ENCODE assay signal across 7 mouse cellular contexts in the genomic region with DNA sequence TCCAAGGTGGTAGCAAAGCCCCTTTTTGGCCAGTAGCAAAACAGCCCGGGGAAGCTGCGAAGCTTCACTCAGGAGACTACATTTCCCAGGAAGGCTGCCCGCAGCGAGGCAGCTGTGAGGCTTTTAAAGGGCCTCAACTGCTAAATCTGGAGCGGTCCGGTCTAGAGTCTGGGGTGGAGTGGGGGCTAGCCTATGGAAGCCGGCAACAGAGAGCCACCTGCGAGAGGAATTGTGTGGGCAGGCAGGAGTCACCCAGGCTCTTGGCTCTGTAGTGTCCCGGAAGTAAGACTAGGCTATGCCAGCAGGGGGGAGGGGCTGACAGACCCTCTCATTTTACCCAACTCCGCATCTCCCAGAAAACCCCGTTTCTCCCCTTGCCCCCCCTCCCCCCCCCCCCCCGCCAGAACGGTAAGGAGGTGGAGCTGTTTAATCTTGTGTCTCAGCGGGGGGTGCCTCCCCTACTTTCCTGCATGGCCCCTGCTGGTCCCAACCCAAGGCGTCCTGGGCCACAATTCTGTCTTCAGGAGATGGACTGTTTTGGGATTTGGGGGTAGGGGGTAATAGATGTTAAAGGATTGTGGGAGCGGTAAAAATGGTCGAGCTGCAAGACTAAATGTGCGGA. TPM values are rescaled to one million over a fixed set of nuclear protein-coding genes. Genes with fewer than 3 reads are reported as not detected.
DNase-seq lines count a peak whose midpoint lies in the region; ATAC-seq and TF ChIP-seq lines count a peak whose summit lies in the region.

No protein-coding gene starts in this region.

- no peaks in the 10 kb centered on the region for H3K9me3 ChIP-seq in ES-Bruce4 (replicated peaks; ENCODE audit: control insufficient read depth, insufficient read depth, low read length, poor library complexity, severe bottlenecking)
- no peaks in the 10 kb centered on the region for H3K9me3 ChIP-seq in ES-E14 (ENCODE audit: control insufficient read depth, insufficient read depth, low read depth, low read length)
- H3K9me3 ChIP-seq in hindbrain, embryonic 12.5 days (replicated peaks), result no peaks in the 10 kb centered on the region
- H3K9me3 ChIP-seq in limb, embryonic 14.5 days (ENCODE audit: control insufficient read depth, low read length), result no peaks in the 10 kb centered on the region
- H3K9me3 ChIP-seq in stomach, embryonic 16.5 days (replicated peaks; ENCODE audit: control insufficient read depth, low read length), result no peaks in the 10 kb centered on the region

- in situ Hi-C loops in ES-E14 (cut with MboI; ENCODE audit: low sequenced_read_pairs in 2 of 2, unreplicated experiment in 2 of 2), result no loop called here

- DNase-seq in ES-E14 (ENCODE audit: low read depth, low spot score), result no peak
- no peak for DNase-seq in limb, embryonic 14.5 days (ENCODE audit: low spot score)
- no peak for DNase-seq in adrenal gland, adult (ENCODE audit: inconsistent age in 2 of 2, low spot score in 1 of 2)
- no peak for DNase-seq in Muller cell, postnatal 12 days (ENCODE audit: inconsistent ontology term)

- H3K27ac ChIP-seq in ES-Bruce4 (ENCODE audit: insufficient read depth, low read length) (no peak overlapping the region), ES-E14 (ENCODE audit: insufficient read depth, low read depth, low read length, poor library complexity, severe bottlenecking) (no peak overlapping the region)
- H3K27ac ChIP-seq in hindbrain, embryonic 12.5 days, result no peak overlapping the region
- H3K27ac ChIP-seq in limb, embryonic 14.5 days (replicated peaks; ENCODE audit: low read depth, low read length), result no peak overlapping the region
- no peak overlapping the region for H3K27ac ChIP-seq in stomach, embryonic 16.5 days (ENCODE audit: low read length)

- no peak for TF ChIP-seq EP300 in ES-Bruce4 (IDR thresholded peaks at IDR 0.05; ENCODE audit: insufficient read depth, low read depth, low read length)

- ATAC-seq in hindbrain, embryonic 12.5 days (ENCODE audit: low FRiP score), result no peak
- ATAC-seq in limb, embryonic 14.5 days (ENCODE audit: low FRiP score, low read depth), result no peak
- ATAC-seq in stomach, embryonic 16.5 days (ENCODE audit: insufficient read depth, low FRiP score), result no peak

- WGBS in hindbrain, embryonic 12.5 days, result 10% methylated on average over 16 of the region's 18 CpGs
- WGBS in limb, embryonic 14.5 days, result 13% methylated on average over 15 of the region's 18 CpGs
- 14% methylated on average over 16 of the region's 18 CpGs for WGBS in stomach, embryonic 16.5 days

- no peaks in the 10 kb centered on the region for H3K27me3 ChIP-seq in ES-Bruce4 (ENCODE audit: control insufficient read depth, insufficient read depth, low read length, poor library complexity, severe bottlenecking)
- H3K27me3 ChIP-seq in hindbrain, embryonic 12.5 days, result peaks cover 8% of the 10 kb centered on the region
- no peaks in the 10 kb centered on the region for H3K27me3 ChIP-seq in limb, embryonic 14.5 days (ENCODE audit: control insufficient read depth, insufficient read depth, low read length)
- H3K27me3 ChIP-seq in stomach, embryonic 16.5 days (ENCODE audit: control insufficient read depth, insufficient read depth, low read length), result no peaks in the 10 kb centered on the region

- TF ChIP-seq CTCF in ES-Bruce4 (IDR thresholded peaks at IDR 0.05; ENCODE audit: low read depth, low read length), result no peak

- H3K4me2 ChIP-seq in hindbrain, embryonic 12.5 days (replicated peaks), result peak overlapping the region; percentile 43
- H3K4me2 ChIP-seq in limb, embryonic 14.5 days (replicated peaks; ENCODE audit: low read depth, low read length, severe bottlenecking), result peak overlapping the region; percentile 38
- H3K4me2 ChIP-seq in stomach, embryonic 16.5 days (ENCODE audit: low read depth, low read length), result peak overlapping the region; percentile 17

- no peaks in the 10 kb centered on the region for H3K36me3 ChIP-seq in ES-Bruce4 (ENCODE audit: control insufficient read depth, insufficient read depth, low read length, poor library complexity, severe bottlenecking)
- H3K36me3 ChIP-seq in ES-E14 (ENCODE audit: control insufficient read depth, insufficient read depth, low read length, poor library complexity, severe bottlenecking), result no peaks in the 10 kb centered on the region
- H3K36me3 ChIP-seq in hindbrain, embryonic 12.5 days, result no peaks in the 10 kb centered on the region
- no peaks in the 10 kb centered on the region for H3K36me3 ChIP-seq in limb, embryonic 14.5 days (ENCODE audit: control insufficient read depth, insufficient read depth, low read length)
- H3K36me3 ChIP-seq in stomach, embryonic 16.5 days (ENCODE audit: control insufficient read depth, insufficient read depth, low read length), result no peaks in the 10 kb centered on the region

- H3K9ac ChIP-seq in ES-Bruce4 (ENCODE audit: low read depth, poor library complexity, severe bottlenecking), result peak overlapping the region; percentile 1; the same call in 1 of the 2 replicates
- no peak overlapping the region for H3K9ac ChIP-seq in ES-E14 (ENCODE audit: insufficient read depth, low read depth, low read length, poor library complexity, severe bottlenecking)
- peak overlapping the region; percentile 28 for H3K9ac ChIP-seq in hindbrain, embryonic 12.5 days
- H3K9ac ChIP-seq in limb, embryonic 14.5 days (ENCODE audit: low read depth, low read length, severe bottlenecking), result no peak overlapping the region
- H3K9ac ChIP-seq in stomach, embryonic 16.5 days (ENCODE audit: low read length), result peak overlapping the region; percentile 63

- H3K4me1 ChIP-seq in ES-Bruce4 (ENCODE audit: control insufficient read depth, insufficient read depth, low read length) (no peaks in the 10 kb centered on the region), ES-E14 (ENCODE audit: control insufficient read depth in 2 of 2, insufficient read depth in 2 of 2, low read length in 2 of 2, poor library complexity in 1 of 2) (peaks cover 8 to 17% of the 10 kb centered on the region in 2 experiments; a peak in 2 of 4 replicates)
- peaks cover 34% of the 10 kb centered on the region for H3K4me1 ChIP-seq in hindbrain, embryonic 12.5 days
- peaks cover 18% of the 10 kb centered on the region for H3K4me1 ChIP-seq in limb, embryonic 14.5 days (ENCODE audit: control insufficient read depth, insufficient read depth, low read length)
- H3K4me1 ChIP-seq in stomach, embryonic 16.5 days (ENCODE audit: control insufficient read depth, insufficient read depth, low read length), result peaks cover 20% of the 10 kb centered on the region; the same call in 1 of the 2 replicates

- TF ChIP-seq POLR2A in ES-Bruce4 (IDR thresholded peaks at IDR 0.05; ENCODE audit: insufficient read depth, low read length), result no peak
- TF ChIP-seq POLR2A in limb, embryonic 14.5 days (IDR thresholded peaks at IDR 0.05; ENCODE audit: borderline replicate concordance, extremely low read depth, insufficient read depth, insufficient read length), result no peak

- H3K4me3 ChIP-seq in ES-Bruce4 (ENCODE audit: low read depth, low read length), result no peak overlapping the region
- peak overlapping the region in 1 of 2 experiments; percentile 30; a peak in 1 of 4 replicates for H3K4me3 ChIP-seq in ES-E14 (ENCODE audit: insufficient read depth in 1 of 2, low read depth in 1 of 2, low read length in 2 of 2, poor library complexity in 1 of 2, severe bottlenecking in 1 of 2)
- H3K4me3 ChIP-seq in hindbrain, embryonic 12.5 days, result peak overlapping the region; percentile 10
- H3K4me3 ChIP-seq in limb, embryonic 14.5 days (replicated peaks; ENCODE audit: low read length), result peak overlapping the region; percentile 13; the same call in 1 of the 2 replicates
- no peak overlapping the region for H3K4me3 ChIP-seq in stomach, embryonic 16.5 days (replicated peaks; ENCODE audit: low read length)

TF ChIP-seq in ES-E14, 5 proteins besides CTCF, POLR2A, EP300 and RAD21:
- 0 out of 2 replicates have a peak, but pooled peaks have one; percentile 47 for TF ChIP-seq HCFC1 (IDR thresholded peaks at IDR 0.05; ENCODE audit: borderline replicate concordance, insufficient read depth, low read length)
- no peak for TF ChIP-seq MAFK (IDR thresholded peaks at IDR 0.05; ENCODE audit: insufficient read depth, low read depth, low read length)

RNA-seq across cellular contexts. Expression of a gene that starts 2.5 kb away (rescaled TPM):
- 59.8 TPM in 2 replicates for polyA plus RNA-seq in ES-Bruce4 (2011; ENCODE audit: insufficient read depth, insufficient read length, low read depth, missing spikeins)
- 39.9 and 41.0 TPM in 2 replicates for total RNA-seq in ES-E14 (2012; rRNA removed)
- 456 and 488 TPM in 2 replicates for polyA plus RNA-seq in hindbrain, embryonic 12.5 days (2016; fragmentation: Nextera tagmentation; extraction: Ambion mirVana)
- polyA plus RNA-seq in limb, embryonic 14.5 days (2012; rRNA removed), result 390 and 433 TPM in 2 replicates
- polyA plus RNA-seq in limb, embryonic 14.5 days (2014; fragmentation: Nextera tagmentation; extraction: Ambion mirVana), result 250 and 278 TPM in 2 replicates
- 479 and 551 TPM in 2 replicates for polyA plus RNA-seq in stomach, embryonic 16.5 days (2015; fragmentation: Nextera tagmentation; extraction: Ambion mirVana)

RNA-seq across cellular contexts. Expression of a gene that starts 15.9 kb away (rescaled TPM):
- polyA plus RNA-seq in ES-Bruce4 (2011; ENCODE audit: insufficient read depth, insufficient read length, low read depth, missing spikeins), result not detected in 2 replicates
- total RNA-seq in ES-E14 (2012; rRNA removed), result not detected in 2 replicates
- not detected in 2 replicates for polyA plus RNA-seq in hindbrain, embryonic 12.5 days (2016; fragmentation: Nextera tagmentation; extraction: Ambion mirVana)
- polyA plus RNA-seq in limb, embryonic 14.5 days (2012; rRNA removed), result 0.39 and 0.49 TPM in 2 replicates
- polyA plus RNA-seq in limb, embryonic 14.5 days (2014; fragmentation: Nextera tagmentation; extraction: Ambion mirVana), result not detected in 2 replicates
- 0.26 and 0.43 TPM in 2 replicates for polyA plus RNA-seq in stomach, embryonic 16.5 days (2015; fragmentation: Nextera tagmentation; extraction: Ambion mirVana)

RNA-seq across cellular contexts. Expression of a gene that starts 36.9 kb away (rescaled TPM):
- polyA plus RNA-seq in ES-Bruce4 (2011; ENCODE audit: insufficient read depth, insufficient read length, low read depth, missing spikeins), result 16.6 and 18.2 TPM in 2 replicates
- 25.4 and 28.5 TPM in 2 replicates for total RNA-seq in ES-E14 (2012; rRNA removed)
- 56.8 and 60.3 TPM in 2 replicates for polyA plus RNA-seq in hindbrain, embryonic 12.5 days (2016; fragmentation: Nextera tagmentation; extraction: Ambion mirVana)
- polyA plus RNA-seq in limb, embryonic 14.5 days (2012; rRNA removed), result 58.3 and 72.3 TPM in 2 replicates
- polyA plus RNA-seq in limb, embryonic 14.5 days (2014; fragmentation: Nextera tagmentation; extraction: Ambion mirVana), result 44.4 and 54.3 TPM in 2 replicates
- 35.7 and 35.8 TPM in 2 replicates for polyA plus RNA-seq in stomach, embryonic 16.5 days (2015; fragmentation: Nextera tagmentation; extraction: Ambion mirVana)

RNA-seq across cellular contexts. Expression of a gene that starts 49.2 kb away (rescaled TPM):
- polyA plus RNA-seq in ES-Bruce4 (2011; ENCODE audit: insufficient read depth, insufficient read length, low read depth, missing spikeins), result 598 and 608 TPM in 2 replicates
- total RNA-seq in ES-E14 (2012; rRNA removed), result 358 and 380 TPM in 2 replicates
- 190 and 196 TPM in 2 replicates for polyA plus RNA-seq in hindbrain, embryonic 12.5 days (2016; fragmentation: Nextera tagmentation; extraction: Ambion mirVana)
- polyA plus RNA-seq in limb, embryonic 14.5 days (2012; rRNA removed), result 198 and 206 TPM in 2 replicates
- polyA plus RNA-seq in limb, embryonic 14.5 days (2014; fragmentation: Nextera tagmentation; extraction: Ambion mirVana), result 214 and 219 TPM in 2 replicates
- polyA plus RNA-seq in stomach, embryonic 16.5 days (2015; fragmentation: Nextera tagmentation; extraction: Ambion mirVana), result 208 and 211 TPM in 2 replicates

Comparison
In these comparisons a context has a peak if more than half of its experiments do, and no peak if none do; other contexts are left out.
1. H3K4me3 ChIP-seq: peak in hindbrain, embryonic 12.5 days (single experiment) and limb, embryonic 14.5 days (single experiment); none in ES-Bruce4 (single experiment) and stomach, embryonic 16.5 days (single experiment).
2. H3K9ac ChIP-seq: peak in ES-Bruce4 (single experiment), hindbrain, embryonic 12.5 days (single experiment) and stomach, embryonic 16.5 days (single experiment); none in ES-E14 (single experiment) and limb, embryonic 14.5 days (single experiment).
3. Peak in every context shown above with its lines, with median percentiles within 50 percentile points of each other: H3K4me2 ChIP-seq.